Comparison of ENCODE assay signal across 9 mouse cellular contexts in genomic region chr7:79147011-79147837, GRCm38 (mm10). TPM values are rescaled to one million over a fixed set of nuclear protein-coding genes. Genes with fewer than 3 reads are reported as not detected.
A peak's percentile ranks its signal among the peaks of the same experiment; 100 is the strongest.
DNase-seq lines count a peak whose midpoint lies in the region; ATAC-seq and TF ChIP-seq lines count a peak whose summit lies in the region.
"Had no signal": no experiment of that assay in that cellular context is flagged by ENCODE, and none has a peak within 500 bp of the region (broad histone marks: within the 10 kb centered on the region; RNA-seq: fewer than 3 reads in every experiment).

No protein-coding gene starts in this region.

- no peak overlapping the region for H3K9ac ChIP-seq in liver, embryonic 11.5 days (ENCODE audit: low read depth, low read length)
- H3K9ac ChIP-seq in forebrain, postnatal 0 days: no peak overlapping the region
- no peak overlapping the region for H3K9ac ChIP-seq in intestine, embryonic 15.5 days
- H3K9ac ChIP-seq in midbrain, embryonic 13.5 days (replicated peaks): no peak overlapping the region

- no peak for DNase-seq in liver, embryonic 11.5 days (ENCODE audit: low spot score)
- no peak for DNase-seq in liver
- DNase-seq in forebrain, postnatal 0 days: no peak
- no peak for DNase-seq in layer of hippocampus, postnatal 10 days (ENCODE audit: low spot score in 2 of 2)
- DNase-seq in spleen, postnatal 10 days (ENCODE audit: low spot score in 2 of 2): no peak
- no peak for DNase-seq in lung, adult 18-20 months

- TF ChIP-seq CTCF in forebrain, postnatal 0 days (IDR thresholded peaks at IDR 0.05; ENCODE audit: low read depth): no peak

- no peaks in the 10 kb centered on the region for H3K27me3 ChIP-seq in liver, embryonic 11.5 days (replicated peaks; ENCODE audit: control insufficient read depth, insufficient read depth, low read length)
- H3K27me3 ChIP-seq in forebrain, postnatal 0 days (ENCODE audit: insufficient read depth, low read length): no peaks in the 10 kb centered on the region
- H3K27me3 ChIP-seq in intestine, embryonic 15.5 days (replicated peaks): no peaks in the 10 kb centered on the region
- 0 out of 2 replicates have a peak, but pooled peaks cover 3% of the 10 kb centered on the region for H3K27me3 ChIP-seq in midbrain, embryonic 13.5 days

- peak overlapping the region; percentile 94 for H3K4me2 ChIP-seq in liver, embryonic 11.5 days
- peak overlapping the region; percentile 93 for H3K4me2 ChIP-seq in forebrain, postnatal 0 days (ENCODE audit: low read depth)
- H3K4me2 ChIP-seq in intestine, embryonic 15.5 days (replicated peaks): peak overlapping the region; percentile 79
- peak overlapping the region; percentile 77 for H3K4me2 ChIP-seq in midbrain, embryonic 13.5 days (replicated peaks)

- no peaks in the 10 kb centered on the region for H3K9me3 ChIP-seq in liver, embryonic 11.5 days (ENCODE audit: control insufficient read depth, low read length)
- H3K9me3 ChIP-seq in forebrain, postnatal 0 days (ENCODE audit: low read length): no peaks in the 10 kb centered on the region
- H3K9me3 ChIP-seq in intestine, embryonic 15.5 days: no peaks in the 10 kb centered on the region
- H3K9me3 ChIP-seq in midbrain, embryonic 13.5 days: no peaks in the 10 kb centered on the region
- H3K9me3 ChIP-seq: megakaryocyte, embryonic 14.5 days had no signal

- peaks cover 2% of the 10 kb centered on the region; the same call in 1 of the 2 replicates for H3K36me3 ChIP-seq in liver, embryonic 11.5 days (ENCODE audit: control insufficient read depth, insufficient read depth, low read length)
- no peaks in the 10 kb centered on the region for H3K36me3 ChIP-seq in forebrain, postnatal 0 days (ENCODE audit: insufficient read depth)
- no peaks in the 10 kb centered on the region for H3K36me3 ChIP-seq in intestine, embryonic 15.5 days
- no peaks in the 10 kb centered on the region for H3K36me3 ChIP-seq in midbrain, embryonic 13.5 days

- WGBS in liver, embryonic 11.5 days: 64% methylated on average over 12 of the region's 12 CpGs
- 48% methylated on average over 12 of the region's 12 CpGs for WGBS in forebrain, postnatal 0 days
- WGBS in intestine, embryonic 15.5 days: 57% methylated on average over 12 of the region's 12 CpGs
- 59% methylated on average over 12 of the region's 12 CpGs for WGBS in midbrain, embryonic 13.5 days

- H3K4me1 ChIP-seq in liver, embryonic 11.5 days (replicated peaks; ENCODE audit: control insufficient read depth, insufficient read depth, low read length): peaks cover 20% of the 10 kb centered on the region
- no peaks in the 10 kb centered on the region for H3K4me1 ChIP-seq in forebrain, postnatal 0 days (ENCODE audit: insufficient read depth)
- peaks cover 15% of the 10 kb centered on the region for H3K4me1 ChIP-seq in intestine, embryonic 15.5 days (replicated peaks)
- H3K4me1 ChIP-seq in midbrain, embryonic 13.5 days (replicated peaks): peaks cover 25% of the 10 kb centered on the region

- peak overlapping the region; percentile 71 for H3K4me3 ChIP-seq in liver, embryonic 11.5 days (ENCODE audit: low read depth, low read length)
- H3K4me3 ChIP-seq in forebrain, postnatal 0 days (ENCODE audit: low read depth, low read length): peak overlapping the region; percentile 52
- peak overlapping the region; percentile 66 for H3K4me3 ChIP-seq in intestine, embryonic 15.5 days (replicated peaks)
- peak overlapping the region; percentile 49; the same call in 1 of the 2 replicates for H3K4me3 ChIP-seq in midbrain, embryonic 13.5 days (replicated peaks)

- no peak overlapping the region for H3K27ac ChIP-seq in liver, embryonic 11.5 days (ENCODE audit: low read depth, low read length)
- no peak overlapping the region for H3K27ac ChIP-seq in forebrain, postnatal 0 days (ENCODE audit: low read depth, low read length)
- H3K27ac ChIP-seq in intestine, embryonic 15.5 days: no peak overlapping the region
- no peak overlapping the region for H3K27ac ChIP-seq in midbrain, embryonic 13.5 days

- ATAC-seq in liver, embryonic 11.5 days (replicated peaks; ENCODE audit: low FRiP score): no peak
- ATAC-seq in forebrain, postnatal 0 days: no peak
- ATAC-seq in intestine, embryonic 15.5 days: no peak
- ATAC-seq in midbrain, embryonic 13.5 days: no peak

RNA-seq across cellular contexts. Expression of gene Mfge8, which starts 1.6 kb away (rescaled TPM):
- polyA plus RNA-seq in liver, embryonic 11.5 days (2014; fragmentation: Nextera tagmentation; extraction: Ambion mirVana): 84.9 and 92.0 TPM in 2 replicates
- 155 and 184 TPM in 2 replicates for total RNA-seq in forebrain, postnatal 0 days (2014; rRNA removed)
- 221 and 275 TPM in 2 replicates for polyA plus RNA-seq in forebrain, postnatal 0 days (2015; fragmentation: Nextera tagmentation; extraction: Ambion mirVana)
- polyA plus RNA-seq in intestine, embryonic 15.5 days (2015; fragmentation: Nextera tagmentation; extraction: Ambion mirVana): 172 and 174 TPM in 2 replicates
- 46.4 and 50.7 TPM in 2 replicates for polyA plus RNA-seq in midbrain, embryonic 13.5 days (2015; fragmentation: Nextera tagmentation; extraction: Ambion mirVana)
- 100 to 1,000 TPM; 184 to 195 TPM for total RNA-seq in layer of hippocampus, postnatal 10 days (2021)

RNA-seq across cellular contexts. Expression of gene Hapln3, which starts 16.4 kb away (rescaled TPM):
- polyA plus RNA-seq in liver, embryonic 11.5 days (2014; fragmentation: Nextera tagmentation; extraction: Ambion mirVana): 0.73 and 0.95 TPM in 2 replicates
- 1.9 and 2.7 TPM in 2 replicates for total RNA-seq in forebrain, postnatal 0 days (2014; rRNA removed)
- 2.7 and 3.5 TPM in 2 replicates for polyA plus RNA-seq in forebrain, postnatal 0 days (2015; fragmentation: Nextera tagmentation; extraction: Ambion mirVana)
- 2.1 and 2.6 TPM in 2 replicates for polyA plus RNA-seq in intestine, embryonic 15.5 days (2015; fragmentation: Nextera tagmentation; extraction: Ambion mirVana)
- polyA plus RNA-seq in midbrain, embryonic 13.5 days (2015; fragmentation: Nextera tagmentation; extraction: Ambion mirVana): 0.84 and 1.7 TPM in 2 replicates
- total RNA-seq in layer of hippocampus, postnatal 10 days (2021): 10 to 100 TPM in 1 of 2 experiments, 1 to 10 TPM in 1; 9.1 to 11.6 TPM
